Mouse (Mus musculus): ENCODE data around the gene Gspt1.

DNA sequence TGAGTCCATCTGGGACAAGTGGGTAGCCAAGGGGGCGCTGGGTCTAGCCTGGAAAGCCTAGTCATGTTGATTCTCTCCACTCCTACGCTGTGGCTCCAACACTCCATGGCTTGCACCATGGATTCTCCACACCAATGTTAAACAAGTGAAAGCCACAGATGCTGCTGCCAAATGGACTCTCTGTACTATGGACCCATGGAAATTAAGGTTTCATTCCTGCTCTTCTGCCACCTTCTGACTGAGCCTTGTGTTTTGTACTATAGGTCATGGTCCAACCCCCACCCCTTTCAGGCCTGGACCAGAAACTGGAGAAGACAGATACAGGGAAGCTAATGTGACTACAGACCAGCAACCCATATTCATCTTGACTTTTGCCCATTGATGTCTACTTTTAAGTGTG is 12.4 kb upstream of the Gspt1 start:
- no peak for TF ChIP-seq CTCF (IDR thresholded peaks at IDR 0.05; ENCODE audit: low read depth)
- TF ChIP-seq EP300 (IDR thresholded peaks at IDR 0.05; ENCODE audit: low read depth): no peak

Data from heart, postnatal 0 days (tissue).